Mouse (Mus musculus) thymus, adult 2 months (tissue): ENCODE measurements around the gene Ndnf.

Experiments used
- CTCF ChIP-seq: fragments of 200-500 bp; IDR thresholded peaks from 2 replicates; pipeline ENCODE4 v1.5.1; 2012; ENCODE audit warnings: mild to moderate bottlenecking, control low read depth, low read length, moderate library complexity, borderline replicate concordance; ENCODE audit not compliant: control insufficient read depth, poor library complexity, insufficient read depth; ENCODE audit errors: extremely low read depth
- POLR2A ChIP-seq: fragments of 200-500 bp; IDR thresholded peaks from 2 replicates; pipeline ENCODE4 v1.6.1; 2012; ENCODE audit warnings: mild to moderate bottlenecking, low read length, control low read depth, moderate library complexity; ENCODE audit not compliant: control insufficient read depth, poor library complexity, insufficient read depth; ENCODE audit errors: extremely low read depth

GRCm38 (mm10) chr6:65644110-65644509 lies 27.3 kb upstream of the Ndnf start:
- no peak for TF ChIP-seq CTCF
- no peak for TF ChIP-seq POLR2A
